Mouse (Mus musculus) lung, embryonic 16.5 days (tissue): Measurements from ENCODE around the gene Gm8947. TPM values are rescaled to one million over a fixed set of nuclear protein-coding genes. Genes with fewer than 3 reads are reported as not detected.

Experiments used
- ATAC-seq: fragments of 200-750 bp; cut with Nextera tagmentation; 2 replicates; pipeline ENCODE4 v1.8.0; 2017; ENCODE audit warnings: low read depth, mild to moderate bottlenecking, moderate library complexity
- H3K27ac ChIP-seq: fragments of 300-500 bp; sonication (generic); 2 replicates; pipeline ENCODE4 v1.5.1; 2014; ENCODE audit warnings: mild to moderate bottlenecking, control low read depth, low read length
- H3K27me3 ChIP-seq: fragments of 300-500 bp; sonication (generic); 2 replicates; pipeline ENCODE4 v1.6.1; 2014; ENCODE audit warnings: low read depth, low read length, mixed read lengths; ENCODE audit not compliant: control insufficient read depth, insufficient read depth
- H3K36me3 ChIP-seq: fragments of 300-500 bp; sonication (generic); 2 replicates; pipeline ENCODE4 v1.6.1; 2014; ENCODE audit warnings: low read length; ENCODE audit not compliant: control insufficient read depth, insufficient read depth
- H3K4me1 ChIP-seq: fragments of 300-500 bp; sonication (generic); replicated peaks from 2 replicates; pipeline ENCODE4 v1.6.1; 2014; ENCODE audit warnings: low read length, mixed read lengths; ENCODE audit not compliant: control insufficient read depth, insufficient read depth
- H3K4me2 ChIP-seq: fragments of 300-500 bp; sonication (generic); 2 replicates; pipeline ENCODE4 v1.6.1; 2014; ENCODE audit warnings: low read depth, low read length, control low read depth
- H3K4me3 ChIP-seq: fragments of 300-500 bp; sonication (generic); 2 replicates; pipeline ENCODE4 v1.5.1; 2014; ENCODE audit warnings: mild to moderate bottlenecking, low read length, control low read depth
- H3K9ac ChIP-seq: fragments of 300-500 bp; sonication (generic); 2 replicates; pipeline ENCODE4 v1.6.1; 2014; ENCODE audit warnings: low read length, control low read depth
- H3K9me3 ChIP-seq: fragments of 300-500 bp; sonication (generic); 2 replicates; pipeline ENCODE4 v1.6.1; 2016; ENCODE audit warnings: low read length; ENCODE audit not compliant: control insufficient read depth
- WGBS: fragments of 180-500 bp; shearing (Covaris S2); extraction: QIAGEN DNeasy Blood & Tissue Kit; methylation state at CpG from one replicate; pipeline ENCODE4 v1.1.7; 2014; 5-methylcytosine and 5-hydroxymethylcytosine counted together
- polyA plus RNA-seq: library from polyadenylated mRNA; unstranded; fragments of >200 nt; fragmentation: Nextera tagmentation; extraction: Ambion mirVana; gene quantifications from 2 replicates; pipeline ENCODE4 v1.2.1, GENCODE M21; 2015

The Gm8947 gene
- polyA plus RNA-seq, 1 experiment from 2014 or later, result not detected

DNA sequence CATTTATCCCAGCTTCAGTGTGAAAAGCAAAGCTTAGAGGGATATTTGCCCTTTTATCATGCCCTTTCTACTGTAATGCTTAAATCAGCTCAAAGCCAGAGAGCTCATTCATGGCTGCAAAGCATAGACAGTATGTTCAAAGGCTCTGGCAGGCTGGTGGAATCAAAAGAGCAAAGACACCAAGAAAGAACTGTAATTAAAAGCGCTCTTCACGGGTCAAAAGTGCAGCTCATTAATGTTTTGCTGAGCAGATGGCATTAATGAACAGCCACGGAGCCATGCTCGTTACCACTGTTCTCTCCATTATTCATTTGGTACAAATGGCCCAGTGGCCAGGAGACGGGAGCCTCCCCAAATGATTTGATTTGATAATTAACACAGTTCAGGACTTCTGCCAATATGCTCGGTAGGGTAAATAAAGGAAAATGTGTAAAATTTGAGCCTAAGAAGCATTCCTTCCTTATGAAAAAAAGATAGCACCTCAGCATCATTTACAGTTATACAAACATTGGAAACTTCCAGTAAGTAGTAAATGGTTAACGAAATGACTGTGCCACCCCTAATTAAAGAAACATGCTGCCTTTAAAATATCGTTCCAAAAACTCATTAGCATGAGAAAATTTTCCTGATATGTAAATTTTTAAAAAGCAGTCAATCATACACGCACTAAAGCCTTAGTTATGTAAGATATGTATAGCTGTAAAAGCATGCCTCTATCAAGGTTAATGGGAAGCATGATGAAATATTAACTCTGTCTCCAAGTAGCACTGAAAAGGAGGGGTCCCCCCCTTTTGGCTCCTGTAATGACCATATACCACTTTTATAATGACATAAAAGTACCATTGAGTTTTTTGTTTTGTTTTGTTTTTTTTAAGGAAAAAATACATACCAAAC, 34.0 kb upstream of the Gm8947 start:
- Histone ChIP-seq H3K27ac (no peak overlapping the region), H3K27me3 (no peaks in the 10 kb centered on the region), H3K4me2 (no peak overlapping the region), H3K9me3 (no peaks in the 10 kb centered on the region), H3K4me1 (no peaks in the 10 kb centered on the region), H3K36me3 (no peaks in the 10 kb centered on the region), H3K9ac (no peak overlapping the region), H3K4me3 (no peak overlapping the region)
- ATAC-seq, result no peak
- 76% methylated on average over 9 of the region's 9 CpGs for WGBS

DNA sequence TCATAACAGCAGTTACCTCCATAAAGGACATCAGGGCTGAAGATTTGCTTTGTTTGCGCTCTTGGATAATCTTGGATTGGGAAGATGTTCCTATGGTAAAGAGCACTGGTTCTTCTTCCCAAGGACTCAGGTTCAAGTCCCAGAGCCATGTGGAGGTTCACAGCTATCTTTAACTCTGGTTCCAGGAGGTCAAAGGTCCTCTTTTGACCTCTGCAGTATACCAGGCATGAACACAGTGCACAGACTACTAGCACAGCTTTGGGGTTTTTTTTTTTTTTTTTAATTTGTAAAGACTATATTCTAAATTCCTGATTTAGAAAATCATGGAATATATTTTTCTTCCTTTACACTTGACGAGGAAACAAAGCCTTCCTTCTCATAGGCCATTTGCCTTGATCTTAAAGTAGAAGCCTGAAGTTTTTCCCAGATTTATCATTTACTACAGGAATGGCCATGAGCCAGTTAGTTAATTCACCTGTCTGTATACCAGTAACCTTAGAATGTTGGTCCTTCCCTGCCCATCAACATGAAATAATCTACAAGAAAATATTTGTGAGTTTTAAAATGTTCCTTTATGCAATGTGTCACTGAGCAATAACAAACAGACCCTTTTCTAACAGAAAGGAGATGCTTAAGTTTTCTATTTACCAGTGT, 33.2 kb upstream of the Gm8947 start:
- no peaks in the 10 kb centered on the region for H3K36me3 ChIP-seq
- H3K27ac ChIP-seq, result no peak overlapping the region
- no peak overlapping the region for H3K4me2 ChIP-seq
- H3K9ac ChIP-seq, result no peak overlapping the region
- no peak overlapping the region for H3K4me3 ChIP-seq
- WGBS, result 87% methylated on average over 2 of the region's 2 CpGs
- no peaks in the 10 kb centered on the region for H3K4me1 ChIP-seq
- ATAC-seq, result no peak
- H3K9me3 ChIP-seq, result no peaks in the 10 kb centered on the region
- H3K27me3 ChIP-seq, result no peaks in the 10 kb centered on the region

DNA sequence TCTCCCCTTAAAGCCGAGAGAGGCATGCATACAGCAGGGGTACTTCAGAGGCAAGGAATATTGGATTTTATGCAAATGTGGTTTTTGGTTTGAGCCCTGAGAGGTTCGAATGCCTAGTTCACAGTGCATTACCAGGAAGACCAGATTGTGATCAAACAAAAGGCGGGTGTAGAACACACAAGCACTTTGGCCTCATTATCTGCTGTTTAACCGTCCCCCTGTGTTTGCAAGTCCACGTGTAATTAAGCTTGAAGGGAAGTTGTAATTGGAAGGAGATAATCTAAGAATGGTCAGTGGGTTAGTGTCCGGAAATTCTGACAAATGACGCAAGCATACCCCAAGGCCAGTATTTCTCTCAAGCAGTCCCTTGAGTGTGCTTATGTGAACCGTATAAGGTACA, 26.1 kb upstream of the Gm8947 start:
- 43% methylated on average over 8 of the region's 8 CpGs for WGBS
- H3K27ac ChIP-seq, result no peak overlapping the region

DNA sequence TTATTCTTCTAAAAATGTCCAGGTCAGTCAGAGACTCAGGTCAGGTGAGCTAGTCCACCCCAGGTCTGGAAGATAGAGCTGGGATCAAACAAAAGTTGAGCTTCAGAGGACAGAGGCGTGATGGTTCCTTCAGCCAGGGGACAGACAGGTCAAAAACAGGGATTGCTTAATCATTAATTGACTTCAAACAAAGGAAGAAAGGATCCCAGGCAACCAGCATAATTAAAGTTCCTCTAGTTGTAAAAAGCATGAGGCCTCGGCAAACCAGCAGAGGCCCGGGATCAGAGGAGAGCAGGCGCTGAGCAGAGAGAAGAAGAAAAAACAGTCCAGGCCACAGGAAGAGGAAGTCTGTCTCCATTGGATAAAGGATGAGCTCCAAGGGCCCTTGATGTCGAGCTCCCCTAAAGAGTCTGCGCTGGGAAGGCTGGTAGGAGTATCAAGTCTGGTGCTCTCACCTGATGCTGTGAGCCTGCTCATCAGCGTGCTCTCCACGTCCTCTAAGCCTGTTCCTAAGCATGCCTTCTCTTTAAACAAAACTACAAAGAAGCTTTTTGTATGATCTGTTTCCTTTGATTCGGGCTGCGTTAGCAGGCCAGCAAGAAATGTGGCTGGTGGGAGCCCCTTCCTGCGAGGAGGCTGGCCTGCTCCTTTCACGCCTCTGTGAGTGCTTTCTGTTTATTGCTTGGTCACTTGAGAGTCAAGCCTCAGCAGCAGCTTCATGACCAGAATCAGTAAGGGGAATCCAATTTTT, 24.7 kb upstream of the Gm8947 start:
- 26% methylated on average over 12 of the region's 12 CpGs for WGBS
- Histone ChIP-seq H3K27ac (no peak overlapping the region), H3K9me3 (no peaks in the 10 kb centered on the region), H3K4me2 (no peak overlapping the region), H3K36me3 (no peaks in the 10 kb centered on the region), H3K4me3 (no peak overlapping the region), H3K9ac (no peak overlapping the region), H3K27me3 (no peaks in the 10 kb centered on the region), H3K4me1 (no peaks in the 10 kb centered on the region)
- no peak for ATAC-seq

More for the DNA sequence above, 26.1 kb upstream of the Gm8947 start:
- no peak for ATAC-seq
- H3K4me3 ChIP-seq, result no peak overlapping the region
- no peak overlapping the region for H3K9ac ChIP-seq
- H3K4me2 ChIP-seq, result no peak overlapping the region
- H3K36me3 ChIP-seq, result no peaks in the 10 kb centered on the region
- no peaks in the 10 kb centered on the region for H3K9me3 ChIP-seq
- H3K27me3 ChIP-seq, result no peaks in the 10 kb centered on the region
- no peaks in the 10 kb centered on the region for H3K4me1 ChIP-seq

DNA sequence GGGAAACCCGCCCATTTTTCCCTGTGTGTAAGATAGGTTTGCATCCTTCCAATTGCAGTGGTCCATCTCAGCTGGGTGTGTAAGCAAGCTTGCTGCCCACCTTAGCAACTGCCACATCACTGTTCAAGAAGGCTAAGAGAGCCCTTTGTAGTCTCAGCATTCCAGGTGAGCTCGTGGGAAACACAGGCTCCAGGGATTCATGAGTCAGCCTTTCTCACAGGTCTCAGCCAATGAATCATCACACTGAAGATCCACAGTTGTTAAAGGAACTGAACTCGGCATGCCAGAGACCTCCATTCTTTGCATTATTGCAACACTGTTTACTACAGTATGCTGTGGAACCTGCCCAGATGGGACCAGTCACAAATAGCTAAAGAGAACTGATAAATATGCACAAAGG, 23.5 kb upstream of the Gm8947 start:
- Histone ChIP-seq H3K27me3 (no peaks in the 10 kb centered on the region), H3K27ac (no peak overlapping the region), H3K9ac (no peak overlapping the region), H3K4me2 (no peak overlapping the region), H3K9me3 (no peaks in the 10 kb centered on the region), H3K36me3 (no peaks in the 10 kb centered on the region), H3K4me1 (no peaks in the 10 kb centered on the region), H3K4me3 (no peak overlapping the region)
- no peak for ATAC-seq
- 59% methylated on average over 3 of the region's 3 CpGs for WGBS

DNA sequence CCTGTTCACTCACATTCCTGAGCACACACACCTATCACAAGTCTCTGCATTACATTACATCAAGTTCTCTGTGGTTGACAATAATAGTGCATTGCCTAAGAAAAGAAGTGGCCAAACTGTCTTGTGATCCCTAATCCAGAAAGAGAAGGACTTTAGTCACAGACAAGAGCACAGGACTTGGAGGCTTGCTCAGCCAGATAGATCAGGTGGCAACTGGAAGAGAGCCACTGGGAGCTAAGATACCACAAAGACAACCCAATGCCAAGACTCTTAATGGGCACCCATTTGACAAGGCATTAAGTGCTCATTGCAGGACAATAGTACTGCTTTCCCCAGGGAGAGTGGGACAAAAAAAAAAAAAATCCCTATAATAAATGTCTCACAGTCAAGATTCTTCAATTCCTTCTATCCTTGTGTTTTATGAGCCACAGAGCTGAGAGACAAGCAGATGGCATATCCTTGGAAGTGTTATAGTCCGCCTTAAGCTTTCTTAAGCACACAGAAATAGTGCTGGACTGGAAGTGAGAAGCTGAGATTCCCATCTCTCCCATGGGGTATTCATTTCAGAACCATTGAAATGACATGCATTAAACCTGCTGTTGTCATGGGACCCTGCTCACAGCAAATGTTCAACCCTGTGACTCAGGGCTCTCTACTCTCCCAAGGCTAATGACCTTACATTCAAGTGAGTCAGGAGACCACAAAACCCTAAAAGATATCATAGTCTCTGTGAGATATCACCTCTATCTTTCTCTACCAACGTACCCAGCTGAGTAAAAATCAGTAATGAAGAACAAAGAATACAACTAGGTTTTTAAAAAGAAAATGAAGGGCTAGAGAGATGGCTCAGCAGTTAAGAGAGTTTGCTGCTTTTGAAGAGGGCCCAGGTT, 20.4 kb upstream of the Gm8947 start:
- ATAC-seq, result no peak
- H3K27me3 ChIP-seq, result no peaks in the 10 kb centered on the region
- no peak overlapping the region for H3K27ac ChIP-seq
- no peaks in the 10 kb centered on the region for H3K4me1 ChIP-seq
- H3K9ac ChIP-seq, result no peak overlapping the region
- no peaks in the 10 kb centered on the region for H3K36me3 ChIP-seq
- WGBS, result 71% methylated on average over 2 of the region's 2 CpGs
- H3K4me3 ChIP-seq, result no peak overlapping the region
- no peaks in the 10 kb centered on the region for H3K9me3 ChIP-seq
- H3K4me2 ChIP-seq, result no peak overlapping the region

DNA sequence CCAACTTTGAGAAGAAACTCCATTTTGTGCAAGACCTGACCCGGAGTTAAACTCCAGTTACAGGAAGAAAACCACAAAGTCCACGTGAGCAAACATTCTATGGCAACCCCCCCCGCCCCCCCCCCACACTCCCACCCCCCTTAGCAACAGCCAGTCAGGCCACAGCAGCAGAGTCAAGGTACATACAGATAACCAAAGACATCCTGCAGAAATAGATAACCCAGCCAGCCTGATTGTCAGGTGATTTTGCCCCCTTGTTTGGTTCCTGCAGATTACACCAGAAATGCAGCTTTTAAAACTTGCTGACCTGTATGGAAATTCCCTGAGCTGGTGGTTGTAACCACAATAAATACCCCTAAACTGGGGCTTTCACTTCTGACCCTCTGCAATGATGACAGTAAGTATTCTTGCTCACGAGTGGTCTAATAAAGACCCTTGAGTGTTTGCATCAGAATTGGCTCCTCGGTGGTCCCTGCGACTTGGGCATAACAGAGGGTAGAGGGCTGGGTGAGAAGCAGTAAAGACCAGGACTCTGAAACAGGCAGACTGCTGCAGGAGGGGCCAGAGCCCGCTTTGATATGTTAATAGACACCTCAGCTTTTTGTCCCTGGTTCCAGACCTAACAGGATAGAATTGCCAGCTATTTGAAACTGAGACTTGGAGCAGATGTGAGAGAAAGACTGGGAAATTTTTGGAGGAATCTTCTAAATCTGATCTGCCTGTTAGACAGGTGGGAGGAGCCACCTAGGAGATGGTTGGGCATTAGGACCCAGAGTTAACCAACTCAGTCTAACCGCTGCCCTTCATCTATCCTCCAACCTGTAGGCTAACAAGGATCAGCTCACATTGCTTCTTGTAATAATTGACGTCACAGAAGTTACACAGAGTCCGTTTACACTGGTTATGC, 14.9 kb upstream of the Gm8947 start:
- no peaks in the 10 kb centered on the region for H3K9me3 ChIP-seq
- H3K4me3 ChIP-seq, result peak overlapping the region; percentile 30; the same call in 1 of the 2 replicates
- H3K36me3 ChIP-seq, result no peaks in the 10 kb centered on the region
- no peaks in the 10 kb centered on the region for H3K4me1 ChIP-seq
- 12% methylated on average over 10 of the region's 10 CpGs for WGBS
- H3K27ac ChIP-seq, result no peak overlapping the region
- H3K27me3 ChIP-seq, result no peaks in the 10 kb centered on the region
- ATAC-seq, result peak; percentile 52
- H3K4me2 ChIP-seq, result peak overlapping the region; percentile 51
- no peak overlapping the region for H3K9ac ChIP-seq

DNA sequence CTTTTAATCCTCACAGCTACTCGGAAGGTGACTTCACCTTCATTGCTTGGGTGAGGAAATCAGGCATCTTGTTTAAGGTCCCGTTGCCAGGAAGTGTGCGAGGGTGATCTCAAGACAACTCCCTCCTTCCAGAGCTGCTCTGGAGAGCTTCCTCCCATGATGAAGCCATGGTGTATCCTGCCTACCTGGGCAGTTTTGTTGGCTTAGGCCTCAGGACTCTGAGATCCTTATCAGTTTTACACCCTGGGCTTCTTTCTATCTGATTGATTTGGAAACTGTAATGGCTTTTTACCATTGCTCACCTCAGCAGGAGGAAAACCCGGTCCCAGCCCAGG, 14.3 kb upstream of the Gm8947 start:
- Histone ChIP-seq H3K4me2 (peak overlapping the region; percentile 51), H3K27me3 (no peaks in the 10 kb centered on the region), H3K9me3 (no peaks in the 10 kb centered on the region), H3K4me3 (peak overlapping the region; percentile 30; the same call in 1 of the 2 replicates), H3K27ac (no peak overlapping the region), H3K36me3 (no peaks in the 10 kb centered on the region), H3K9ac (no peak overlapping the region), H3K4me1 (no peaks in the 10 kb centered on the region)
- ATAC-seq, result no peak
- WGBS, result 9% methylated on average over 4 of the region's 4 CpGs
